Mouse (Mus musculus) hindbrain, embryonic 12.5 days (tissue): ENCODE measurements around the gene Il2rb. TPM values are rescaled to one million over a fixed set of nuclear protein-coding genes. Genes with fewer than 3 reads are reported as not detected.

Source experiments
- ATAC-seq: fragments of 200-750 bp; cut with Nextera tagmentation; 2 replicates; pipeline ENCODE4 v1.8.0; 2017; ENCODE audit warnings: moderate TSS enrichment; ENCODE audit not compliant: low FRiP score
- H3K27ac ChIP-seq: fragments of 300-500 bp; sonication (generic); 2 replicates; pipeline ENCODE4 v1.5.1; 2016; ENCODE audit warnings: mild to moderate bottlenecking
- H3K27me3 ChIP-seq: fragments of 300-500 bp; sonication (generic); 2 replicates; pipeline ENCODE4 v1.6.1; 2016; ENCODE audit warnings: mild to moderate bottlenecking
- H3K36me3 ChIP-seq: fragments of 300-500 bp; sonication (generic); 2 replicates; pipeline ENCODE4 v1.6.1; 2016; ENCODE audit warnings: mild to moderate bottlenecking
- H3K4me1 ChIP-seq: fragments of 300-500 bp; sonication (generic); 2 replicates; pipeline ENCODE4 v1.6.1; 2016
- H3K4me2 ChIP-seq: fragments of 300-500 bp; sonication (generic); replicated peaks from 2 replicates; pipeline ENCODE4 v1.6.1; 2016; ENCODE audit warnings: mild to moderate bottlenecking
- H3K4me3 ChIP-seq: fragments of 300-500 bp; sonication (generic); 2 replicates; pipeline ENCODE4 v1.5.1; 2016; ENCODE audit warnings: mild to moderate bottlenecking
- H3K9ac ChIP-seq: fragments of 300-500 bp; sonication (generic); 2 replicates; pipeline ENCODE4 v1.6.1; 2016; ENCODE audit warnings: mild to moderate bottlenecking, moderate library complexity
- H3K9me3 ChIP-seq: fragments of 300-500 bp; sonication (generic); replicated peaks from 2 replicates; pipeline ENCODE4 v1.6.1; 2016; ENCODE audit warnings: mild to moderate bottlenecking
- WGBS: fragments of 180-500 bp; shearing (Covaris S2); methylation state at CpG from one replicate; pipeline ENCODE4 v1.1.7; 2016; 5-methylcytosine and 5-hydroxymethylcytosine counted together
- polyA plus RNA-seq: library from polyadenylated mRNA; unstranded; fragments of >200 nt; fragmentation: Nextera tagmentation; extraction: Ambion mirVana; gene quantifications from 2 replicates; pipeline ENCODE4 v1.2.1, GENCODE M21; 2016

Il2rb gene
- polyA plus RNA-seq, 1 experiment from 2014 or later, result 0.14 TPM

DNA sequence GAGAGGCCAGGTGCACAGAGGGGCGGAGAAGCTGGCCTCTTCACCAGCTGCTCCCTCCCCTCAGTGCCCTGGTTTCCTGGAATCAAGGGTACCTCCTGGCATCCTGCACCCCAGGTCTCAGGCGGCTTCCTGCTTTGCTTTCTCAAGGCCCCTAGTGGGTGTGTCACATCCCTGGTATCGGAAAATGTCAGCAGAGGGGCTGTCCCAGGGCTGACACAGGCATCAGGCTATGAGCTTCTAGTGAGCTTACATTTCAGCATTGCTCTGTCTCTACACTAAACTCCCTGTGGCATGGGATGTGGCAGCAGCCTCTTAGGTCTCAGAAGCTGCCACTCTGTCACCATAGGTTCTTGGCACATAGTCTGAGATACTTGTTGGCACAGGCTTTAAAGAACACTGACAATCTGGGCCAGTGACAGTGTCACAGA, 19.5 kb downstream of the Il2rb start:
- ATAC-seq, result no peak
- 0 out of 2 replicates have a peak, but pooled peaks cover 2% of the 10 kb centered on the region for H3K27me3 ChIP-seq
- no peak overlapping the region for H3K4me2 ChIP-seq
- no peak overlapping the region for H3K9ac ChIP-seq
- H3K9me3 ChIP-seq, result no peaks in the 10 kb centered on the region
- H3K36me3 ChIP-seq, result no peaks in the 10 kb centered on the region
- H3K4me3 ChIP-seq, result no peak overlapping the region
- WGBS, result 65% methylated on average over 3 of the region's 3 CpGs
- no peak overlapping the region for H3K27ac ChIP-seq
- H3K4me1 ChIP-seq, result no peaks in the 10 kb centered on the region

DNA sequence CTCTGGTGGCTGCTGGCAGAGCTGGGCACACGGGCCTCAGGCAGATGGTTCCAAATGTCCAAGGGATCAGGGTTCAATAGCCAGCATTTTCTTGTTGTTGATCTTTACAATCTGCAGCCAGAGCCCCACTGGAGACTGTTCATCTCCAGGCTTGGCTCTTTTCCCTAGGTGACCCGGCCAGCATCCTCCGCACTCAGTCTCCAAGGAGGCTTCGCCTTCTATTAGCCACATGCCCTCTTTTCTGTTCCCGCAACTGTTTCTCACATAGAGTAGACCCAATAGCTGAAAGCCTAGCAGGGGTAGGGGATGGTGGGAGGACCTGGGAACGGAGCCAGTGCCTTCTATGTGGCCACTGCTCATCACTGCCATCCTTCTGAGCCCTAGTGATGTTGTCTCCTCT, 21.6 kb downstream of the Il2rb start:
- Histone ChIP-seq H3K27me3 (0 out of 2 replicates have a peak, but pooled peaks cover 2% of the 10 kb centered on the region), H3K36me3 (no peaks in the 10 kb centered on the region), H3K9ac (no peak overlapping the region), H3K4me2 (no peak overlapping the region), H3K9me3 (no peaks in the 10 kb centered on the region), H3K4me1 (no peaks in the 10 kb centered on the region), H3K4me3 (no peak overlapping the region), H3K27ac (no peak overlapping the region)
- no peak for ATAC-seq
- 85% methylated on average over 6 of the region's 6 CpGs for WGBS

DNA sequence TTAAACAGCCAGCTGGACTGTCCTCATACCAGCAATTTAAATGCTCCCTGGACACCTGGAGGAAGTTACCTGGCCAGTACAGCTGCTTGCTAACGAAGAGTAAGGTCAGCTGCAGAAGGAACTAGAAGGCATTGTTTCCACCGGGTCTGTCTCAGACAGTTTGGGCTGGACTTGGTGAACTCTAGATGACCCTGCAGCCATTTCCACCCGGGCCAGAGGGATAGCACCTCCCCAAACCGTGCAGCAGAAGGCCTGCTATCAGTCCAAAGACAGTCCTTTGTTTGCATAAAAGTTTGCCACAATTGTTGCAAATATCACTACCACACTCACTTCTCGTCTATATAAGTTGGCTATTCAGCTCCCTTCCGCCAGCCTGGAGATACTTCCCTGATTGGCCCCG, 23.2 kb downstream of the Il2rb start:
- H3K27me3 ChIP-seq, result 0 out of 2 replicates have a peak, but pooled peaks cover 2% of the 10 kb centered on the region
- H3K27ac ChIP-seq, result no peak overlapping the region
- H3K36me3 ChIP-seq, result no peaks in the 10 kb centered on the region
- H3K9me3 ChIP-seq, result no peaks in the 10 kb centered on the region
- no peaks in the 10 kb centered on the region for H3K4me1 ChIP-seq
- ATAC-seq, result no peak
- H3K4me3 ChIP-seq, result no peak overlapping the region
- no peak overlapping the region for H3K4me2 ChIP-seq
- no peak overlapping the region for H3K9ac ChIP-seq
- 55% methylated on average over 7 of the region's 7 CpGs for WGBS

- Histone ChIP-seq H3K4me2 (no peak overlapping the region), H3K4me3 (no peak overlapping the region), H3K9me3 (no peaks in the 10 kb centered on the region), H3K27ac (no peak overlapping the region), H3K27me3 (no peaks in the 10 kb centered on the region), H3K4me1 (no peaks in the 10 kb centered on the region), H3K36me3 (no peaks in the 10 kb centered on the region), H3K9ac (no peak overlapping the region)
- WGBS, result 69% methylated on average over 4 of the region's 4 CpGs
- ATAC-seq, result no peak
Observed at GRCm38 (mm10) chr15:78470495-78471276, 24.4 kb downstream of the Il2rb start.

DNA sequence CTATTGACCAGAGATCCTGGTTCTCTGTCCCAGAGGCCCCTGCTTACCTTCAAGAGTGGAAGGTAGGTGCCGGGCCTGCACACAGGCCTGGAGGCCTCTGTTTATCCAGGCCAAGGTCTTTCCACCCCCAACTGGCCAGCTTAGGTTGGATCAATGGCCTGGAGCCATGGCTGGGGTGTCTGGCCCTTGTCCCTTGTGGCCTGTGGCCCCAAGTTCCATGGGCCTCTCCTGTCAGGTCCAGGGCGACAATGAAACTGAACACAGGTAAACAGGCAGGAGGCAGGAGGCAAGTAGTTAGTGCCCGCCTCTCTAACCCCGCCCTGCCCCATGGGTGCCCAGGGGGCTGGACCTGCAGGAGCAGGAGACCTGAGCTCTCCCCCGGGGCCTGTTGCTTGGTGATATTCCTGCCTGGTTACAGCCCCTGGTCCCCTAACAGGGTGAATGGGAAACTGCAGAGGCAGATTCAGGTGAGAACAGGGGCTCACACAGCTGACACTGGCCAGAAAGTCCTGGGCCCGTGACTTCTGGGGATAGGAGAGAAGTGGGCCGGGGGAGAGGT, 26.6 kb downstream of the Il2rb start, which contains the start of gene Tmprss6:
Gene Tmprss6 (minus strand): TSS at position 256 of the 559 bp plus-strand sequence.
- H3K4me2 ChIP-seq, result no peak within 1 kb of the TSS
- no peaks in the 10 kb centered on the region for H3K9me3 ChIP-seq
- H3K4me1 ChIP-seq, result no peaks in the 10 kb centered on the region
- no peak within 1 kb of the TSS for H3K4me3 ChIP-seq
- no peak within 1 kb of the TSS for H3K27ac ChIP-seq
- no peaks in the 10 kb centered on the region for H3K36me3 ChIP-seq
- ATAC-seq, result no peak
- WGBS, result 86% methylated on average over 7 of the region's 7 CpGs
- no peak within 1 kb of the TSS for H3K9ac ChIP-seq
- H3K27me3 ChIP-seq, result no peaks in the 10 kb centered on the region

- Histone ChIP-seq H3K9me3 (no peaks in the 10 kb centered on the region), H3K4me1 (no peaks in the 10 kb centered on the region), H3K4me2 (no peak overlapping the region), H3K27ac (no peak overlapping the region), H3K9ac (no peak overlapping the region), H3K36me3 (no peaks in the 10 kb centered on the region), H3K4me3 (no peak overlapping the region), H3K27me3 (no peaks in the 10 kb centered on the region)
- 92% methylated on average over 7 of the region's 7 CpGs for WGBS
- no peak for ATAC-seq
Observed at GRCm38 (mm10) chr15:78467570-78467969, 27.5 kb downstream of the Il2rb start.

DNA sequence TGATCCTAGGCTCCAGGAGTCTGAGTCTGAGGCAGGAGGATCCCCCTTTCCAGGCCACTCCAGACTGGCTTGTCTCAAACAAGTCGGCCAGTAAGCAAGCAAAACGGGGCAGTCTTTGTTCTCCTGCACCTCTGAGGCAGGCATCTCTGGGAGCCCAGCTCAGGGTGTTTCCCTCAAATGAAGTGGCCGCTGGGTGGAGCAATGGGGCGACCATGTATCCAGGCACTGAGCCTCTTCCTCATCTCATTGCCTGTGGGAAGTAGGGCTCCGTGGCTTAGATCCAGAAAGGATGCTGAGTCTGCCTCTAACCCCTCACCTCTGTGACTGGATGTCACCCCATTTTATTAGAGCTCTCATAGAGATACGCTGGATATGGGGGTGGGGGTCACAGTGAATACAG, 28.3 kb downstream of the Il2rb start:
- Histone ChIP-seq H3K4me2 (no peak overlapping the region), H3K27me3 (no peaks in the 10 kb centered on the region), H3K9ac (no peak overlapping the region), H3K4me3 (no peak overlapping the region), H3K4me1 (no peaks in the 10 kb centered on the region), H3K36me3 (no peaks in the 10 kb centered on the region), H3K9me3 (no peaks in the 10 kb centered on the region), H3K27ac (no peak overlapping the region)
- ATAC-seq, result no peak
- 45% methylated on average over 6 of the region's 6 CpGs for WGBS

DNA sequence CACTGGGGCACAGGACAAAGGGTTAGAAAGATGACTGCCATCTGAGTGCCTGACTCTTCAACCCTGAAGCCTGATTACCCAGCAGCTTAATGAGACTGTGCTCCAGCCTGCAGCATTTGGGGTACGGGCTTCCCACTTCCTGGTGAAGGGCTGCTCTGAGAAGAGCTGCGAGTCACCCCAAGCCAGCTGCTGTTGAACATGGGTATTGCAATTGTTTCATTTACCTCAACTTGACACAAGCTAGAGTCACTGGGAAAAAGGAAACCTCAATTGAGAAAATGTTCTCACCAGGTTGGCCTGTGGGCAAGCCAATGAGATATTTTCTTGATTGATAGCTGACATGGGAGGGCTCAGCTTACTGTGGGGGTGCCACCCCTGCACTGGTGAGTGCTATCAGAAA, 32.1 kb downstream of the Il2rb start:
- Histone ChIP-seq H3K9me3 (no peaks in the 10 kb centered on the region), H3K4me2 (no peak overlapping the region)
- no peak for ATAC-seq

GRCm38 (mm10) chr15:78457193-78457592, 37.9 kb downstream of the Il2rb start:
- ATAC-seq, result no peak
- no peaks in the 10 kb centered on the region for H3K27me3 ChIP-seq
- H3K27ac ChIP-seq, result no peak overlapping the region
- H3K36me3 ChIP-seq, result no peaks in the 10 kb centered on the region
- no peak overlapping the region for H3K4me2 ChIP-seq
- H3K9ac ChIP-seq, result no peak overlapping the region
- no peaks in the 10 kb centered on the region for H3K9me3 ChIP-seq
- no peak overlapping the region for H3K4me3 ChIP-seq
- WGBS, result 79% methylated on average over 10 of the region's 10 CpGs
- H3K4me1 ChIP-seq, result no peaks in the 10 kb centered on the region; the same call in 1 of the 2 replicates

More for the DNA sequence above, 32.1 kb downstream of the Il2rb start:
- H3K27me3 ChIP-seq, result no peaks in the 10 kb centered on the region
- H3K4me3 ChIP-seq, result no peak overlapping the region
- no peak overlapping the region for H3K27ac ChIP-seq
- no peak overlapping the region for H3K9ac ChIP-seq
- 78% methylated on average over 2 of the region's 2 CpGs for WGBS
- H3K36me3 ChIP-seq, result no peaks in the 10 kb centered on the region
- H3K4me1 ChIP-seq, result no peaks in the 10 kb centered on the region

GRCm38 (mm10) chr15:78456051-78456450, 39.0 kb downstream of the Il2rb start:
- ATAC-seq, result no peak
- H3K4me3 ChIP-seq, result no peak overlapping the region
- H3K4me1 ChIP-seq, result no peaks in the 10 kb centered on the region; the same call in none of the 2 replicates
- H3K9me3 ChIP-seq, result no peaks in the 10 kb centered on the region
- H3K27ac ChIP-seq, result no peak overlapping the region
- WGBS, result 54% methylated on average over 7 of the region's 7 CpGs
- peak overlapping the region; percentile 18; the same call in 1 of the 2 replicates for H3K9ac ChIP-seq
- no peaks in the 10 kb centered on the region for H3K36me3 ChIP-seq
- H3K27me3 ChIP-seq, result no peaks in the 10 kb centered on the region
- H3K4me2 ChIP-seq, result no peak overlapping the region

DNA sequence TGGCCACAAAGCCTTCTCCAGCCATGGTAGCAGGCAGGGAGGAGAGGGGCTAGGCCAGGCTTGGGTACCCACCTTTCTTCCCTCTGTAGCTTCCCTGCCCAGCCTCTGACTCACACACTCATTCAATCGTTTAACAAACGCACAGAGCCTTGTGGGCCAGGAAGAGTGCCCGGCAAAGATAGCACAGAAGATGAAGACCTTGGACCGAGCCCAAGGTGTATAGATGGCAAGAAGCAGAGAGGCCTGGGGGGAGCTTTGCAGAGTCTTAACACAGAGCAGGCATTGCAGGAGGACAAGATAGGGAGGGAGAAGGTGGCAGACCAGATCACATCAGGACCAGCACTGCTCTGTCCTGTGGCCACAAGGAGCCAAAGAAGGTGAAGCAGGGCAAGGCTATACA, 39.9 kb downstream of the Il2rb start:
- Histone ChIP-seq H3K36me3 (no peaks in the 10 kb centered on the region), H3K9me3 (no peaks in the 10 kb centered on the region), H3K27me3 (no peaks in the 10 kb centered on the region), H3K4me1 (peaks cover 1% of the 10 kb centered on the region), H3K27ac (no peak overlapping the region), H3K4me3 (no peak overlapping the region), H3K4me2 (no peak overlapping the region), H3K9ac (no peak overlapping the region)
- WGBS, result 85% methylated on average over 4 of the region's 4 CpGs
- ATAC-seq, result no peak

GRCm38 (mm10) chr15:78452929-78453328, 42.1 kb downstream of the Il2rb start:
- no peak overlapping the region for H3K4me2 ChIP-seq
- H3K9ac ChIP-seq, result no peak overlapping the region
- H3K27me3 ChIP-seq, result no peaks in the 10 kb centered on the region
- peaks cover 13% of the 10 kb centered on the region for H3K4me1 ChIP-seq
- no peak overlapping the region for H3K4me3 ChIP-seq
- H3K36me3 ChIP-seq, result no peaks in the 10 kb centered on the region
- no peak for ATAC-seq
- H3K9me3 ChIP-seq, result no peaks in the 10 kb centered on the region
- no peak overlapping the region for H3K27ac ChIP-seq
- WGBS, result 82% methylated on average over 3 of the region's 3 CpGs

DNA sequence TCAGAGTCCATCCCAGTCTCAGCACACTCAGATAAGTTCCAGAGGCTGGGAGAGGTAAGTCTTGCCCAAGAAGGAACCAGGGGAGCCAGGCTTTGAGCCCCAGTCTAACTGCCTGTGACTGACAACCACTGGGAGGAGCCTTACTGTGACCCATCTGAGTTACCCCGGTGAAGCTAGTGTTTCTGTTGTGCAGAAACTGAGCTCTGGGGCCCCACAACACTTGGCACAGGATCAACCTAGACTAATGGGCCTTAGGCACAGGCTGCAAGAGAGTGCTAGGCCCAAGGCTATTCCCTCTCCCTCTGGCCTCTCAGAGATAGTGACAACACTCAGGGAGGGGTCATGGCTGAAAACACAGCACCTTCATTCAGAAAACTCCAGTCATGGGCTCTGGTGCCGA, 43.9 kb downstream of the Il2rb start:
- Histone ChIP-seq H3K4me2 (no peak overlapping the region), H3K4me1 (peaks cover 15% of the 10 kb centered on the region), H3K4me3 (no peak overlapping the region), H3K9me3 (no peaks in the 10 kb centered on the region), H3K36me3 (no peaks in the 10 kb centered on the region), H3K27me3 (no peaks in the 10 kb centered on the region), H3K27ac (no peak overlapping the region), H3K9ac (no peak overlapping the region)
- no peak for ATAC-seq
- WGBS, result 89% methylated on average over 2 of the region's 2 CpGs
